Mouse (Mus musculus) cerebellum, postnatal 14 days (tissue): ENCODE results near the gene Dyrk3.
"Not testable (repeated sequence)": the region's sequence is repeated elsewhere in the genome, so short reads cannot be mapped to it uniquely, and the experiment has no call there.

ENCODE experiments used
- DNase-seq, 2 experiments: peaks; one replicate each; pipeline ENCODE4 v3.0.0; 2021; ENCODE audit warnings: mixed read lengths in 2 of 2

Gene Dyrk3

DNA sequence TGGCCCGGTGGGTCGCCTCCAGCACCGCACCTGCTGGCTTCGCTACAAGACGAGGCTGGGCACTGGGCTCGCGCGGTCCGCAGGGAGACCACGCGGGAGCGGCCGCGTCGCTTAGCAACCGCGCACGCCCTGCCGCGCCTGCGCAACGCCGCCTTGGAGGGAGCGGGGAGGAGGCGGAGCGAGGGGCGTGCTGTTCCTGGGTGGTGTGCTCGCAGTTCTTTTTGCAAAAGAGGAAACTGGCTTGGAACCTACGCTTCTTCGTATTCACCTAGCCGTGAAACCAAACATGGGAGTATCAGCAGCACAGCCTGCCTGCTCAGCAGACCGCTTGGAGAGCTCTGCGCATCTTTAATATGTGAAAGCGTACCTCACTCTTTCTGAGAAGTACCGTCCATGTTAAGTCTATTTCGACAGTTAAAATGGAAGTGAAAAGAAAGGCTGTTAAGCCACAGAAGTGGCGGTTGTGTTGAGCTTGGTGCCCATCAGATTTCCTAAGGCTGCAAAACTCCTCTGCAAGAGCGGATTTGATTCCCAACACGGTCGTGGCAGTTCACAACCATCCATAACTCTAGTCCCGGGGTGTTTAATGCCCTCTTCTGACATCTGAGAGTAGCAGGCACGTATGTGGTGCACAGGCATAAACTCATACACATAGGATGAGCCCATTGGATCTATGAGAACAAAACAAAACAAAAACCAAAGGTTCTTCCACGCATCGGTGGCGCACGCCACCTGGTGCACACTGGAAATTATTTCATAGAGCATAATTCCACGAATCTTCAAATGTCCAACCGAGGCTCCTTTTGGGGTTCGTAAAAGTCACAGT lies at the start of gene Dyrk3:
Gene Dyrk3 (minus strand): TSS at position 150 of the 826 bp plus-strand sequence.
- DNase-seq = peak; percentile 88 to 92

GRCm38 (mm10) chr1:131187856-131188255 lies 49.7 kb upstream of the Dyrk3 start:
- DNase-seq = no peak

- DNase-seq = no peak
These were observed 48.9 kb upstream of the Dyrk3 start for GRCm38 (mm10) chr1:131186995-131187394.

DNA sequence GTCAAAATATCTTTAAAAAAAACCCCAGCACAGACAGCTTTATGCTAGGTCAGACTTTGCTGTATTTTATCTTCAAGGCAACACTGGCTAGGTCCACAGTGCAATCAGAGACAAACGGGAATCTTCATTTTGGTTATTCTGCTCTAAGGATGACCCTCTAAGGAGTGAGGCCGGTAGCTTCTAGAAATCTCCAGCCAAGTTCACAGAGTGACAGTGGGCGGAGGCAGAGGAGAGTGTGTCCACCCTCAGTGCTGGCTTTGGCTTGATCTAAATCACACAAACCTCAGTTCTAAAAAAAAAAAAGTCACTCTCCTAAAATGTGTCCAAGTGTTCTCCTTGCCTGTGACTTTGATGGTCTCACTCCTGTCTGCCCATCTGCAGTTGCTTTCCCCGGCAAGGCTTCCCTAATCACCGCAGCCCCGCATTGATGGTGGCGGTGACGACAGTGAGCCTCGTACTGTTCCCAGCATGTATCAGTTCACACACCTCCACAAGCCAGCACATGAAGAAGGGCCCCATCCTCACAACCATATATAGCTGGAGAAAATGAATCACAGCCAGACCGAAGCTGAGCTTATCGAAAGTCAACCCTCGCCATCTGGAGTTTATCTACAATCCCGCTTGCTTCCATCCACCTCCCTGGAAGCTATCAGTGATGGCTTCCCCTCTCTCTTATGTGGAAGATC lies 47.8 kb upstream of the Dyrk3 start:
- DNase-seq = no peak

DNA sequence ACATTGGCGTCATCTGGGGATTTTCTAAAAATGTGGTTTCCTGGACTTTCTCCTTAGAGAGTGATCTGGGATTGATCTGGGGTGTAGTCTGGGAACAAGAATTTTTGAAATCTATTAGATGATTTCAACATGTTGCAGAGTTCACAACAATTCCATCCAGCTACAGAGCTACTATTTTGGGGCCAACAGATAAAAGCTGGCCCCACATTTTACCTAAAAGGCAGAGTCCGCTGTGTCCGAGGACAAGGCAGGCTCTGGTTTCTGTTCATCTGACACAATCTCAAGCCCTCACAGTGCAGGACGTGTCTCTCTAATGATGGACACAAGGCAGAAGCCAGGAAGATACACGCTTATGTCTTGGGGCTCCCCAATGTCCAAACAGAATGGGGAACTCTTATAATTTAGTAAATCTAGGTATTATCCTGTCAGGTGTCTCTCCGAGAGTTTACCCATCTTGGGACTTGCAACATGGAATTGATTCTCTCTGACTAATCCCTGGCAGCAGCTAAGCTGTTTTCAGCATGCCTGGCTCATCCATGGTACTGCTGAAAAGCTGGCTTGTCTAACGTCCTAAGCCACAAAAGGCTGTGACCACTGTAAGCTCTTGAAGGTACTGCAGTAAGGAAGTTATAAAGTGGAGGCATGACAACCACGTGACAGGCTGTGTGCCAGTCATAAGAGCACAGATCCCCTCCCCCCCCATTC lies 47.0 kb upstream of the Dyrk3 start:
- DNase-seq = no peak

- no peak for DNase-seq
These were observed 46.3 kb upstream of the Dyrk3 start for GRCm38 (mm10) chr1:131184253-131184955.

DNA sequence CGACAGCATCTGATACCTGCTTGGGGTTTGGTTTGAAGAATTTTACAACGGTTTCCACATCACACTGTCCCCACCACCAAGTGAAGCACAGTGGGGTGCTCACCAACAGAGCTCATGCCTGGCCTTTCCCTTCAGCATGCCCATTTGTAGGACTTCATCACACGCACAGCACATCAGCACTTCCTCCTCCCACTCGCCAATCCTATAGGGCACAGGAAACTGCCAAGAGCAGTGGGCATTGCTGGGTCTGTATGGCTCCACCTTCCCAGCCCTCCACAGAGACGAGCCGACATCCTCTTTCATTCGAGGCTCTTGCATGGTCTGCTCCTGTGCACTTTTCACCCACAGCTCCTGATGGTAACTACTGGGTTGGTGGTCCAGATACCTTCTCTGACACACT lies 45.1 kb upstream of the Dyrk3 start:
- DNase-seq = no peak

- DNase-seq = peak; percentile 82 to 89
These were observed 43.7 kb upstream of the Dyrk3 start for GRCm38 (mm10) chr1:131181642-131182527.

DNA sequence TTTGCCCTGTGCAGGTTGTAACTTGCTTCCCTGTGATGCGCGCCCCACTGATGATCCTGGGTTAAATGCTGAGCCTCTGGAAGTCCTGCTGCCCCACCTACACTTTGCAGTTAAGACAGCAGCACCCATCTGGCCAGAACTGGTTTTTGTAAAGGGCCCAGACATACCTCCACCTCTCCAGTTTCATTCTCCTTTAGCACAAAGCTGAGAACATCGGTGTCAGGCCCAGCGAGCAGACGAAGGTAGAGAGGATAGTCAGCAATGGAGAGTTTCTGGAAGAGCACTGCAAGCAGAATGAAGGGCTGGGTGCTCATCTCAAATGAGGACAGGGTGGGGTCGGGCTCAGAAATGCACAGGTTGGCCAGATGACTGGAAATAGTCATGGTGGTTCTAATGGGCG lies 42.2 kb upstream of the Dyrk3 start:
- no peak for DNase-seq

DNA sequence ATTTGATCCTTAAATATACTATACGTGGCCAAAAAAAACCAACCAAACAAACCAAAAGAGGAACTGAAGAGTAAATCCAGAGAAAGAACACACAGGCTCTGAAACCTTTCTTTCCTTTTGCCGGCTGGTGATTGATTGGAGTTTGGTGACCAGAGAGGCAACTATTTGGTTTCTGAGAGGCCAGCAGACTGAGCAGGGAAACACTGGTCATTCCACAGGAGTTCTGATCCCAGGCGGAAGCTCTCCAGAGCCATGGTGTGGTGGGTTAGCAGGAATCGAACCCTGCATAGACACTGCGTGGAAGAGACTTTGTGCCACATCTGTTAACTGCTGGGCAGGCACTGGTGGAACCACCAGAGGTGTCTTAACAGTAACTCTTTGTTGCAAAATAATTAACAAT lies 39.9 kb upstream of the Dyrk3 start:
- no peak for DNase-seq

DNA sequence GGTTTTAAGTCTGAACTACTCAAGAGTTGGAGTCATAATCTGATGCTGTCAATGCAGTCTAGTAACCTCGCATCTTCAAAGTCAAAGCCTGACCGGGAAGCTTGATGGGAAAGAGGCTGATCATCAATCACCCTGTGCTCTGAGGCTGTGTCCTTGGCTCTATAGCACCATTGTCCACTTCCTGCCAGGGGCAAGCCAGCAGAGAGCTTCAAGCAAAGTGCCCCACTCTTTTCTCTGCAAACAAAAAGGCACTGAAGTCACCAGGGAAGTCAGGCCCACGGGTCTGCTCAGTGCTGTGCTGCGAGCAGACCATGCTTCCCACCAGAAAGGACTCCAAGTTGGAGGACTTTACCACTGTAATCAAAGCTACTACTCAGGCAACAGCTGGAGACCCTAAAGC lies 39.1 kb upstream of the Dyrk3 start:
- DNase-seq = no peak

GRCm38 (mm10) chr1:131175819-131176218 lies 37.7 kb upstream of the Dyrk3 start:
- no peak for DNase-seq

GRCm38 (mm10) chr1:131175189-131175588 lies 37.0 kb upstream of the Dyrk3 start:
- DNase-seq = no peak

DNA sequence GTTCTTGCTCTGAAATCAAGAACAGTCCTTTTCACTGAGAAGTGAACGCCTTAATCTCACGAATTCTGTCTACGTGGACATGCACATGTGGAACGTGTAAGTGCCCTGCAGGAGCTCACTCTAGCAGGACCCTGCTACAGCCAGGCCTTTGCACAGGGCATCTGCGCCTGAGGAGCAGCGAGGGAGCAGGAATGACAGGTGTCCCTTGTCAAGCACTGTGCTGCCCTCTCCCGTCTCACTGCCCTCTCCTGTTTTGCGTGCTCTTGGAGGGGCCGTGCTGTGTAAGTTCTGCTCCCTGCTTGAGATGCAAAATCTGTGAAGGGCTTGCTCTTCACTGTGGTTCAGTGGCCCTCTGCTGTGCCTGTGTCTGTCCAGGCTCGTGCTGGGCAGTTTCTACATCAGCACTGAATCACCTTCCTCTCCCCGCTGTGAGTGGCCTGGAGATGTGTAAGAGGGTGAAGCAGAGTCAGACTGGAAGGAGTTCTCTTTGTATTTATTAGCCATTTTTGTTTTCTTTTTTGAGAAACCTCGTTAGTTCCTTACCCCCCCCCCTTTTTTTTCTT lies 36.2 kb upstream of the Dyrk3 start:
- DNase-seq = no peak

DNA sequence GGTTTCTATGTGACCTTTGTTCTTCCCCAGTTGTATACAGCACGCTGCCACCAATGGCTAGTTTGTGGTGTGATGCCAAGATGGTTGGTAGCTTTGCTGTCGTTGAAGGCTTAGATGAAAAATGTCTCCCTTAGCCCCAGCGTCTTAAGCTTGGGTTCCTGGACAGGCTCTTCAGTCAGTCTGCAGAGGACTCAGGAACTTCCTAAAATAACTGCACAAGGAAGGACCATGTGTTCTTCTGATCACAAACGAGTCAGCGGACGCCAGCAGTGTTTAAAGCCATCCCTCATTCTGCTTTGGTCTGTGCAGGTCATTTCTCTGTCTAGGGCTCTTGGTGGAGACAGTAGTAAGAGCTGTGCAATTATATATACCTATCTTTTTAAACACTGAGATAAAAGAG lies 35.7 kb upstream of the Dyrk3 start:
- DNase-seq = no peak

DNA sequence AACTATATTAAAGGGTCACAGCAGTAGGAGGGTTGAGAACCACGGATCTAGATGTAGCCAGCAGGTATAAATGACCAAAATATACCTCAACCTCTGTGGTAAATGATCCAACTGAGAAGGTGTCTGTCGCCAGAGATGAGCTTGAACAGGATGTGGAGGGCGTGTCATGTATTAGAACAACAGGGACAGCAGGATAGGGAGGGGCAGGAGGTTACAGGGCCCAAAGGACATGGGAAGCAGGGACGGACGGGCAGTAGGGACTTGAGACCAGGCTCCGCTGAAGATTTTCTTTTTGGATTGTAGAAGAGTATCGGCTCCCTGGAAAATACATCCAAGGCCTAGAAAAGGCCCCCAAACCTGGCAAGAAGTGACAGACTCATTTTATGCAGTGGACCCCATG lies 34.9 kb upstream of the Dyrk3 start:
- DNase-seq = no peak

- no peak for DNase-seq
These were observed 29.5 kb upstream of the Dyrk3 start for GRCm38 (mm10) chr1:131167612-131168011.

DNA sequence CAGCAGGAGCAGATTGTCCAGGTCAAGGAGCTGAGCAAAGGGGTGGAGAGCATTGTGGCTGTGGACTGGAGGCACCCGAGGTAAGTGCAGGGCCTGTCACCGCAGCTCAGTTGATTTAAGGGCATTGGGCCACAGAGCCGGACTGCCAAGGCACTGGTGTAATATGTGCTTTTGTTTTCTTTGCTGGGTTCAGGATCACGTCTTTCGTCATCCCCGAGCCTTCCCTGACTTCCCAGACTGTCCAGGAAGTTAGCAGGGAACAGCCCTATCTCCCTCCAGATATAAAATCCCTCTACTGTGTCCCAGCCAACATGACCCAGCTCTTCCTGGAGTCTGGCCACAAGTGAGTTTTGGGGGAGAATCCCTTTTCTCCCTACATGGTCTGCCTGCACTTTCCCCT lies 26.3 kb upstream of the Dyrk3 start:
- DNase-seq = no peak

- DNase-seq = no peak
These were observed 23.0 kb upstream of the Dyrk3 start for GRCm38 (mm10) chr1:131161091-131161490.

DNA sequence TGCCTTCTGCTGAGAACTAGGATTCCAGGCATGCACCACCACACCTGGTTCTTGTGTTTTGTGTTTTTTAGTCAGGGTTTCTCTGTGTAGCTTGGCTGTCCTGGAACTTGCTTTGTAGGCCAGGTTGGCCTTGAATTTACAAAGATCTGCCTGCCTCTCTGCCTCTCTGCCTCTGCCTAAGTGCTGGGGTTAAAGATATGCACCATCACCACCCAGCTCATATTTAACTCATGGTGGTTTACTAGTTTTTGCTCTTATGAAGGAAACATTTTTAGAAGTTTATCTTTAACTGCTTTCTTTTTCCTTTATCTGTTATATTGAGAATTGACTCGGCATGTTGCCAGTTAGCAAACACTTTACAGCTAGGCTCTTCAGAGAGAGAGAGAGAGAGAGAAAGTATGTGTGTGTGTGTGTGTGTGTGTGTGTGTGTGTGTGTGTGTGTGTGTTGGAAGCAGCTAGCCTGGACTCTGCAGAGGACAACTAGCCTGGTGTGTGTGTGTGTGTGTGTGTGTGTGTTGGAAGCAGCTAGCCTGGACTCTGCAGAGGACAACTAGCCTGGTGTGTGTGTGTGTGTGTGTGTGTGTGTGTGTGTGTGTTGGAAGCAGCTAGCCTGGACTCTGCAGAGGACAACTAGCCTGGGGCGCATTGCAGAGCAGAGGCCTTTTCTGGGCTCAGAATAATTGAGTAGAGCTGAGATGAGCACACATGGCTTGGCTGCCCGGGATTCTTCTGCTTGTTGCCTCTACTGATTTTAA lies 21.6 kb upstream of the Dyrk3 start:
- DNase-seq = not testable (repeated sequence)

GRCm38 (mm10) chr1:131155456-131155855 lies 17.3 kb upstream of the Dyrk3 start:
- DNase-seq = peak; percentile 67 to 70
